Mouse (Mus musculus) NIH3T3 (cell line): ENCODE measurements around the gene Fbln7.

Experiments
- DNase-seq: peaks from one replicate; pipeline ENCODE4 v3.0.0-alpha.2; 2012; ENCODE audit warnings: low read depth

The Fbln7 gene

DNA sequence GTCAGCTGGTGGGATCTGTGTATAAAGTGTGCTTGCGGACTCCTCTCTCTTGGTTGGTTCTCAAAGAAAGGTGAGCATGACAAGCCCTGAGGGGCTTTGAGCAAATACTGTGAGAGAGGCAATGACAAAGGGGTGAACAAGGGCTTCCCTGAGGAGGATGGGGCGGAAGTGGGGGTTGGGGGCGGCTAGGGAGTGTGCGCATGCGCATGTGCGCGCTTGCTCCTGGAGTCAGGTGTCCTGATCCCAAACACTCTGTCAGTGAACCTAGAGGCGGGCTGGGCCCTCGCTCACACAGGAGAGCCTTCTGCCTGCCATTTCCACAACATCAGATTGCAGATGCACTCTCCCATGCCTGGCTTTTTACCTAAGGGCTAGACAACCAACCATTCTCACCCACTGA is 9.5 kb downstream of the Fbln7 start:
- no peak for DNase-seq

- peak; percentile 19 for DNase-seq
Measured at GRCm38 (mm10) chr2:128875526-128875925, 12.7 kb downstream of the Fbln7 start.

DNA sequence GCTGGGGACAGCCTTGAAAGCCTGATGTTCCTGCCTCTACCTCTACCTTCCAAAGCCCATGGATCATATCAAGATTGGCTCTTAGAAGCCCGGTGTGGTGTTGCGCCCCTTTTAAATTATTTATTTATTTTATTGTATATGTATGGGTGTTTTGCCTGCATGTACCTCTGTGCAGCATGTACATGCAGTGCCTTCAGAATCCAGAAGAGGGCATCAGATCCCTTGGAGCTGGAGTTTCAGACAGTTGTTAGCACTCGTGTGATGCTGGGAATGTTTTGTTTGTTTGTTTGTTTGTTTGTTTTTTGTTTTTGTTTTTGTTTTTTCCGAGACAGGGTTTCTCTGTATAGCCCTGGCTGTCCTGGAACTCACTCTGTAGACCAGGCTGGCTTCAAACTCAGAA is 18.5 kb downstream of the Fbln7 start:
- peak; percentile 52 for DNase-seq

DNA sequence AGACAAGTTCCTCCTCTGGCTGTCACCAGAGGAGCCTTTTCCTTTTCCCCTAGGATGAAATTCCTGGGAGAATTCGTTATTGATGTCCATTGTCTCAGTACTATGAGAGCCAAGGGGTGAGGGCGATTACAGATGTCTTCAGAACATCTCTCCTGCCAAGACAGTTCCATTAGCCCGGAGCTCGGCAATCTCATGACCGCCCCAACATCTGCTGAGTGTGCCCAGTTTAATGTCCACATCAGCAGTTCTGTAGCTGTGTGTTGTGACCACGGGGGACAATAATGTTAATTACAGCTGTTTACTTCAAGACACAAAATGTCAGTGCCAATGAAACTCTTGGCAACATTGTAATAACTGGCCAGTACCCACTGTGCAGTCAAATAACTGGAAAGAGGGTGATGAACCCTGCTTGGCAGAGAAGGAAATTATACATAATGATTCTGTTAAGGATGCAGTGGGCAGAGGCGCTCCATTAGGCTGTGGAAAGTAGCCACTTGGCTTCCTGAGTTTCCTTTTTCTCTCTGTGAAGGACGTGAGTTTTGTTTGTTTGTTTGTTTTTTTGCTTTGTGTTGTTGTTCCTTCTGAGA is 22.5 kb downstream of the Fbln7 start:
- no peak for DNase-seq

DNA sequence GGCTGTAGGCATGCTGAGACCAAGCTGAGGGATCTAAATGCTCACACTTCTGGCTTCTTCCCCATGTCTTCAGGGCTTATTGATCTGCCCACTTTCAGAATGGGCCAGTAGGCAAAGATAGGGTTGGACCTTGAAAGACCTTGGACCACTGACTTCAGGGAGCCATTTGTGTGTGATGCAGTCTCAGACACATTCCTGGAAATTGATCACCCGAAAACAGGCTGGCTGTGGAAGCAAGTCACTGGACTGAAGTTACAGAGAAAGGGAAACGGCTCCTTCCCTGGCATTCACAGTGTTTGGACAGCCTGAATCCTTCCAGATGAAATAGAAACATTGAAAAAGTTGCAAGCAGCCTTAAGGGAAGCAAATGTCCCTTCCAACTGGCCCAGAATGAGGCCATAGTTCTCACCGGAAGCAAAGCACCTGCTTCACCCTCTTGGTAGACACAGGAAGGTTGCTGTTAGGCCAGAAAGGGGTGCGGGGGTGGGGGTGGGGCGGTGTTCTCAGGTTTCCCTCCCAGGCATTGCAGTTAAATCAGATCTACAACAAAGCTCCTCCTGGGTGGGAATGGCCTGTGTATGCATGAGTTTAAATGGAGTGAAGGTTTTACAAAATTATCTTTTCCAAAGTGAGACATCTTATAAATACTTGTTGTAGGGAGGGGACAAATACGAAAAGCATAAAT is 25.2 kb downstream of the Fbln7 start:
- no peak for DNase-seq

DNA sequence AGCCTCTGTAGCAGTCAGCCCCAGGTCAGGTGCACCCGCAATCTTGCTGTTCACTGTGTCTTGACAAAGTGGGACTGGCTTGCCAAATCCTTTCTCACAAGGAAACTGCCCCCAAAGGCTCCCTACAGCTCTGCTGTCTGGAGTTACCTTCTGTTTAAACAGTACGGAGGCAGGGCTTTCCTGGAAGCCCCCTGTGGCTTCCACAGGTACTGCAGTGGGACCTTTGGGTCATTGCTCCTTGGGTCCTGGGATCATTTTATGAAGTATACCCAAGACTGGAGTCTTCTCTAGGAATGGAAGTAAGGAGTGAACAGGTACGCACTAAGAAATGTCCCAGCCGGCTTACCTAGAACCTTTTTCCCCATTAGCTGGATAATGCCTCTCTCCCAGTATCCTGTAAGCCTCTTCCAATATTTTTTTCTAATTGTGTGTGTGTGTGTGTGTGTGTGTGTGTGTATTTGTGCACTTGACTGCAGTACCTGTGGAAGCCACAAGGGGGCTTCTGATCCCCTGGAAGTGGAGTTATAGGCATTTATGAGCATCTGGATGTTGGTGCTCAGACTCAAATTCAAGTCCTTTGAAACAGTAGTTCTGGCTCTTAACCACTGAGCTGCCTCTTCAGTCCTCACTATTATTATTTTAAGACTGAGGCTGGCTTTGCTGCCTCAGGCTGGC is 28.0 kb downstream of the Fbln7 start:
- peak; percentile 15 for DNase-seq

GRCm38 (mm10) chr2:128892180-128892721 is 29.5 kb downstream of the Fbln7 start:
- no peak for DNase-seq

DNA sequence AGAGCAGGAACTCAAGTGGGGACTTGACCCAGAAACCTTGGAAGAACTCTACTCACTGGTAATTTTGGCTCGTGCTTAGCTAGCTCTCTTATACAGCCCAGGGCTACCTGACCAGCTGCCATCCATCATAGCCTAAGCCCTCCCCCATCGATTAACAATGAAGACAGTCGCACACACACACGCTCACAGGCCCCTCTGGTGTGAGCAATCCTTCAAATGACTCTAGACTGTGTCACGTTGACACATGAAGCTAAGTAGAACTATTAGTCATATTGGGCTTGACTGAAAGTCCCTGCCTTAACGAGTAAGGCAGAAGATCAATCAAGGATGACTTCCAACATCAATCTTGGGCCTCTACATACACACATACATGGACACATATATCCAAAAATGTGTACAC is 40.1 kb downstream of the Fbln7 start:
- no peak for DNase-seq

DNA sequence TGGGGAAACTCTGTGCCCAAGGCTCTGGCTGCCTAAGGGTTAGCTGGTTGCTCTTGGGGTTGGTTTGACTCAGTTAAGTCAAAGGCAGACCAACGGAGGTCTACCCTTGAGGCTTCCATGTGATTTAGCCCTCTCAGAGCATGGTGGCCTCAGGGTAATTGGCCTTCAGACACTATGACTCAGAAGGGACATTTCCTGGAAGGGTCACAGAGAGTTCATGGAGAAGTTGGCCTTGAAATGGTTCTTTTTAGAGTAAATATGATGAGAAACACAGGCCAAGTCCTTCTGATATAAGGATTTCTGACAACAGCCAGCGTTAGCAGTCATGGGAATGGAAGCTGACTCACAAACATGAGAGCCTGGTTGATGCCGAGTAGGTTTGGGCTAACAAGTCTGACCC is 40.9 kb downstream of the Fbln7 start:
- DNase-seq: peak; percentile 63

GRCm38 (mm10) chr2:128914978-128915377 is 52.2 kb downstream of the Fbln7 start:
- no peak for DNase-seq

DNA sequence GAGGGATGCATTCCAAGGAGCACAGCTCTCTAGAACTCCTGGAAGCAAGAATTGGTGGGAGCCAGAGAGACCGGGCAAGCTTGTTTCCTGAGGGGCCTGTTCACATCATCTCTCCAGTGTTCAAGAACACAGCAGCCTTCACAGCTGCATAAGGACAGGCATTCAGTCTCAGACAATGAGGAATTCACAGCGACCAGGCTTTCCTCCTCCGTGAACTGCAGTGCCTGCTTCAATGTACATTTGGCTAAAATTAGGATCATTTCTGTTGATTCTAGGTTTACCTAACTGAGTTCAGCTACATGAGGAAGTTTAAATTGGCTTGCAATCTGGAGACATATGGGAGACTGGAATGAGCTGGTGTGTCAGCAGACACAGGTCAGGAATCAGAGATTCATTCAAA is 53.7 kb downstream of the Fbln7 start:
- DNase-seq: no peak

DNA sequence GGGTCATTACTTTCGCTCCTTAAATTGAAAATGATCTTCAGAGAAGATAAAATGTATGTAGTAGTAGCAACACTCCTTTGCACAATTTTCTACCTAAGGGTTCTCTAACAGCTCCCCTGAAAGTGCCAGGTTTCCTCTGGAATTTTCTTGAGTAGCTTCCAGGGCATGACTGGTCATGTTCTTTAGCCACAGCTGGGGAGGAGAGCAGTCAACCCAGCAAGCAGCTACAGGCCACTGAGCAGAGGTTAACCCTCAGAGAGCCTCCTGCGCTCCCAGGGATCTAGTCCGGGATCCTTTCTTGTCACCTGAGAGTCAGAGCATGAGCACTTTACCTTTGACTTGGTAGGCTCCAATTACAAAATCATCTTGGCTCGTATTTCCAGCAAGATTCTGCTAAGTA is 62.0 kb downstream of the Fbln7 start:
- DNase-seq: no peak

GRCm38 (mm10) chr2:128928446-128928845 is 65.7 kb downstream of the Fbln7 start:
- no peak for DNase-seq

DNA sequence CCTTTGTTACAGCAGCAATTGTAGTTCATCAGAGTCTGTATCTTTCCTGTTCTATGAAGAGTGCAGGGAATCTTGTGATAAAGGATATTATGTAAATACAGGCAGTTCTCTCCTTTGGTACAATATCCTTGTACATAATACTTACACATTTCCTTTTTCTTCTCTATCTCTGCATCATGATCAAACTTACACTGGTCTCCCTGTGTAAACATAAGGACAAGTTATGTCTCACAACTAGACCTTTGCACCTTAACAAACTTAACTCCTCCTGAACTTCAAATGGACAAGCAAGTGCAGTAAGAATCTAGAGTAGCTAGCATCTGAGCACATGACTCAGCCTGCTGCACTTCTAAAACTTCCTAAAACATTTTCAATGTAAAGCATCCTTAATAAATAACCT is 67.9 kb downstream of the Fbln7 start:
- no peak for DNase-seq

DNA sequence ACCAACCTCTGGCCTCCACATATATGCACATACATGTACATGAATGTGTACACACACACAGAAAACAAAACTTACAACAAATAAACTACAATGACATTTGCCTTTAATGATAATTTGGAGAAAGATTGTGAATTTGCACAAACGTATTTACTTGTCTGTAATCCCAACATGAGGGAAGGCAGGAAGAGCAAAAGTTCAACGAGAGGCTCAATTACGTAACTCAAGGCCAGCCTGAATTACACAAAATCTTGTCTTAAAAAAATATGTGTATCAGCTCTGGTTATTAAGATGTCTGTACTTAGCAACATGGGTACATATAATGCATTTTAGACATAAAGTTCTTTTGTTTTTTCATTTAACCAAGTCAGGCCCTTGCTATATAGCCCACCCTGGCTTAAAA is 73.5 kb downstream of the Fbln7 start:
- DNase-seq: no peak

GRCm38 (mm10) chr2:128943538-128944528 is 81.1 kb downstream of the Fbln7 start, which contains the start of gene Zc3h8:
TSS of gene Zc3h8 (minus strand) at chr2:128944077.
- peak; percentile 99 for DNase-seq
